Comparison of ENCODE assay signal across 21 mouse cellular contexts in the genomic region with DNA sequence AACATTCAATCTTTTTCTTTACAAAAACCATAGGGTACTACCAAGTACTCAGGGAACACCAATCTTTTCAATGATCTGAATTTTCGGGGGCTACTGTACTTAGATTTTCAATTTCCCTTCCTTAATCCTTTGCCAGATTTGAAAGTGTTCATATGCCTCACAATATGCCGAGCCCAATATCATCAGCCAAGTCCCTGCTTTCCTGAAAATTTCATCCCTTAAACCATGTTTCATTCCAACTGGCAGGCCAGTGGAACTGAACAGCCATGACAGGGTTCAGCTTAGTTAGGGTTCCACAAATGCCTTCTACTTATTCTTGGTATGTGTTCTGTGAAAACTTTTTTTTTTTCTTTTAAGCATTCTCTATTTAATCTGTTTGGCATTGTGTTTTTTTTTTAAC.
DNase-seq lines count a peak whose midpoint lies in the region; ATAC-seq lines count a peak whose summit lies in the region.
"Had no signal": no experiment of that assay in that cellular context is flagged by ENCODE, and none has a peak within 500 bp of the region (broad histone marks: within the 10 kb centered on the region; RNA-seq: fewer than 3 reads in every experiment).

No protein-coding gene starts in this region.

- no peak overlapping the region for H3K27ac ChIP-seq in forebrain, embryonic 16.5 days (ENCODE audit: low read length)
- H3K27ac ChIP-seq in forebrain, embryonic 12.5 days, result no peak overlapping the region
- H3K27ac ChIP-seq: forebrain, embryonic 10.5 days; gastrocnemius, adult 2 months; hindbrain, embryonic 12.5 days; hindbrain, embryonic 15.5 days had no signal

- no peaks in the 10 kb centered on the region for H3K9me3 ChIP-seq in forebrain, embryonic 16.5 days (ENCODE audit: control insufficient read depth, low read length)
- no peaks in the 10 kb centered on the region for H3K9me3 ChIP-seq in forebrain, embryonic 12.5 days
- H3K9me3 ChIP-seq: forebrain, embryonic 10.5 days; hindbrain, embryonic 12.5 days; hindbrain, embryonic 15.5 days had no signal

- no peaks in the 10 kb centered on the region for H3K27me3 ChIP-seq in forebrain, embryonic 16.5 days (replicated peaks; ENCODE audit: control insufficient read depth, insufficient read depth, low read length)
- no peaks in the 10 kb centered on the region for H3K27me3 ChIP-seq in forebrain, embryonic 12.5 days
- H3K27me3 ChIP-seq: hindbrain, embryonic 12.5 days; hindbrain, embryonic 15.5 days had no signal

- no peak overlapping the region for H3K4me2 ChIP-seq in forebrain, embryonic 16.5 days (ENCODE audit: low read length)
- no peak overlapping the region for H3K4me2 ChIP-seq in forebrain, embryonic 12.5 days
- H3K4me2 ChIP-seq: heart, embryonic 11.5 days; hindbrain, embryonic 12.5 days; hindbrain, embryonic 15.5 days had no signal

- 0 out of 2 replicates have a peak, but pooled peaks have one; percentile 45 for ATAC-seq in forebrain, embryonic 16.5 days
- no peak for ATAC-seq in forebrain, embryonic 12.5 days (ENCODE audit: low FRiP score)
- ATAC-seq: activated CD4-positive, CD25-positive, alpha-beta regulatory T cell, adult 4 months had no signal

- no peak overlapping the region for H3K4me3 ChIP-seq in forebrain, embryonic 16.5 days (replicated peaks; ENCODE audit: low read length)
- no peak overlapping the region for H3K4me3 ChIP-seq in forebrain, embryonic 12.5 days (replicated peaks)
- H3K4me3 ChIP-seq: forebrain, embryonic 10.5 days; gastrocnemius, adult 2 months; hindbrain, embryonic 12.5 days; hindbrain, embryonic 15.5 days had no signal

- no peaks in the 10 kb centered on the region for H3K36me3 ChIP-seq in forebrain, embryonic 16.5 days (ENCODE audit: control insufficient read depth, insufficient read depth)
- H3K36me3 ChIP-seq in forebrain, embryonic 12.5 days (replicated peaks), result no peaks in the 10 kb centered on the region
- H3K36me3 ChIP-seq: forebrain, embryonic 10.5 days; hindbrain, embryonic 12.5 days; hindbrain, embryonic 15.5 days had no signal

- H3K4me1 ChIP-seq in forebrain, embryonic 16.5 days (replicated peaks; ENCODE audit: control insufficient read depth, insufficient read depth, low read length), result no peaks in the 10 kb centered on the region
- H3K4me1 ChIP-seq in forebrain, embryonic 12.5 days, result no peaks in the 10 kb centered on the region
- H3K4me1 ChIP-seq: forebrain, embryonic 10.5 days; hindbrain, embryonic 12.5 days; hindbrain, embryonic 15.5 days had no signal

- H3K9ac ChIP-seq in forebrain, embryonic 16.5 days (replicated peaks; ENCODE audit: low read depth, low read length), result no peak overlapping the region
- H3K9ac ChIP-seq in forebrain, embryonic 12.5 days, result no peak overlapping the region
- H3K9ac ChIP-seq: hindbrain, embryonic 12.5 days; hindbrain, embryonic 15.5 days had no signal

- DNase-seq in cerebellum, postnatal 10 days, result peak; percentile 40 to 49
- no peak for DNase-seq in cerebellum, postnatal 4 days (ENCODE audit: low spot score in 2 of 2)
- peak; percentile 11 for DNase-seq in brain, adult 2 months (ENCODE audit: low read depth, low spot score)
- no peak for DNase-seq in frontal cortex, postnatal 10 days (ENCODE audit: low spot score in 2 of 2)
- DNase-seq: adrenal gland, adult 8-10 months; adrenal gland, postnatal 25 days; cerebellum, adult 11-12 months; cerebellum, adult 8-10 months; cerebellum, postnatal 36 days; gastrocnemius, adult 2 months; gastrocnemius, postnatal 14 days; heart, adult 11 months; kidney, adult 11 months; kidney, adult 8-10 months had no signal

- 66% methylated on average over 2 of the region's 2 CpGs for WGBS in forebrain, embryonic 16.5 days
- WGBS in forebrain, embryonic 12.5 days, result 84% methylated on average over 2 of the region's 2 CpGs

Comparison
In these comparisons a context has a peak if more than half of its experiments do, and no peak if none do; other contexts are left out.
1. DNase-seq: peak in cerebellum, postnatal 10 days (2 of 2) and brain, adult 2 months (single experiment); none in cerebellum, postnatal 4 days (0 of 2) and frontal cortex, postnatal 10 days (0 of 2).